Mouse (Mus musculus) testis, adult 2 months (tissue): Measurements from ENCODE around the gene Triobp.
"Not testable (repeated sequence)": the region's sequence is repeated elsewhere in the genome, so short reads cannot be mapped to it uniquely, and the experiment has no call there.

ENCODE experiments used
- CTCF ChIP-seq: fragments of 200-500 bp; IDR thresholded peaks from 2 replicates; pipeline ENCODE4 v1.5.1; 2012; ENCODE audit warnings: low read depth, mild to moderate bottlenecking, inconsistent platforms, low read length, moderate library complexity; ENCODE audit not compliant: control insufficient read depth, insufficient read depth, insufficient replicate concordance
- POLR2A ChIP-seq: fragments of 200-500 bp; IDR thresholded peaks from 2 replicates; pipeline ENCODE4 v1.6.1; 2012; ENCODE audit warnings: low read depth, mild to moderate bottlenecking, inconsistent platforms, low read length, moderate library complexity; ENCODE audit not compliant: control insufficient read depth

DNA sequence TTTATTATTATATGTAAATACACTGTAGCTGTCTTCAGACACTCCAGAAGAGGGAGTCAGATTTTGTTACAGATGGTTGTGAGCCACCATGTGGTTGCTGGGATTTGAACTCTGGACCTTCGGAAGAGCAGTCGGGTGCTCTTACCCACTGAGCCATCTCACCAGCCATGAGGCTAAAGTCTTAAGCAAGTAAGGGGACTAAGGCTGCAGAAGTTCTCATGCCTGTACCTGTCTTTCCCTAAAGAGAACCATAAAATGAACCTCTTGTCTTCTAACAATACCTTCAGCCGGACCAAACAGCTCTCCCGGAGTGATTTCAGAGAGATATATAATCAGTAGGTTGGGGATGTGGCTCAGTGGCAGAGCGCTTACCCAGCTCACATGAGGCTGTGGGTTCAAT lies 84.4 kb downstream of the Triobp start:
- not testable (repeated sequence) for TF ChIP-seq POLR2A, CTCF
